Comparison of ENCODE assay signal across 17 mouse cellular contexts in the genomic region with DNA sequence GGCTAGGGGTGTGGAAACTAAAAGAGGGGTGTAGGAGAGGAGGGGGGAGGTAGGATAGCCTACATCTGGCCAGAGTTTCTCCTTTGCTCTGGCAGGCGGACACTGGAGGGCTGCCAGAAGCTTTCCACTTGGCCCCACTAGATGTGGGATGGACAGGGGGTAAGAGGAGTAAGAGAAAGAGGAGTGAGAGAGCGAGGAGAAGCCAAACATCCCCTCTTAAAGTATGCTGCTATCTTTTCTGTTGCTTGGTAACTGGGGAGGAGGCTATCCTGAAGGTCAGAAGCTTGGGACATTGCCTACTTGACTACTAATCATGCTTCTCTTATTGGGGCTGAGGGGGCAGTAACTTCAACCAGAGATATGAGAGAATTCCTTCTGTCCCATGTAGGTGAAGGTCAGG.
DNase-seq lines count a peak whose midpoint lies in the region; ATAC-seq and TF ChIP-seq lines count a peak whose summit lies in the region.
"Had no signal": no experiment of that assay in that cellular context is flagged by ENCODE, and none has a peak within 500 bp of the region (broad histone marks: within the 10 kb centered on the region; RNA-seq: fewer than 3 reads in every experiment).

No protein-coding gene starts in this region.

- peak; percentile 3 for DNase-seq in heart, adult 8-10 months (ENCODE audit: low spot score)
- DNase-seq in lung, adult 2 months: no peak
- DNase-seq in lung, postnatal 36 days: peak; percentile 0
- DNase-seq in testis, postnatal 10 days (ENCODE audit: low spot score): peak; percentile 60
- DNase-seq in embryo, embryonic 10 days (ENCODE audit: low spot score): no peak
- no peak for DNase-seq in gastrocnemius, postnatal 10 days
- DNase-seq: adrenal gland, postnatal 25 days; cerebellum, adult 18-20 months had no signal

- no peak overlapping the region for H3K4me3 ChIP-seq in heart, embryonic 12.5 days
- no peak overlapping the region for H3K4me3 ChIP-seq in lung, embryonic 16.5 days (ENCODE audit: low read length)
- no peak overlapping the region for H3K4me3 ChIP-seq in lung, adult 2 months (replicated peaks; ENCODE audit: extremely low read depth, low read depth, low read length)
- H3K4me3 ChIP-seq: forebrain, embryonic 10.5 days; heart, adult 2 months; hindbrain, embryonic 13.5 days; layer of hippocampus, adult 2 months; midbrain, embryonic 12.5 days had no signal

- no peak overlapping the region for H3K9ac ChIP-seq in heart, embryonic 12.5 days
- no peak overlapping the region for H3K9ac ChIP-seq in lung, embryonic 16.5 days (ENCODE audit: low read length)
- H3K9ac ChIP-seq: hindbrain, embryonic 13.5 days; midbrain, embryonic 12.5 days had no signal

- no peak overlapping the region for H3K4me2 ChIP-seq in heart, embryonic 12.5 days
- H3K4me2 ChIP-seq in lung, embryonic 16.5 days (ENCODE audit: low read depth, low read length): no peak overlapping the region
- H3K4me2 ChIP-seq: hindbrain, embryonic 13.5 days; midbrain, embryonic 12.5 days had no signal

- no peak overlapping the region for H3K27ac ChIP-seq in heart, embryonic 12.5 days (ENCODE audit: poor library complexity, severe bottlenecking)
- no peak overlapping the region for H3K27ac ChIP-seq in lung, embryonic 16.5 days (ENCODE audit: low read length)
- H3K27ac ChIP-seq: forebrain, embryonic 10.5 days; heart, adult 2 months; hindbrain, embryonic 13.5 days; kidney, postnatal 0 days; layer of hippocampus, adult 2 months; macrophage; midbrain, embryonic 12.5 days had no signal

- no peak for ATAC-seq in heart, embryonic 12.5 days (ENCODE audit: insufficient number of reproducible peaks, low FRiP score)
- peak; percentile 88 for ATAC-seq in lung, embryonic 16.5 days (ENCODE audit: low read depth)

- no peaks in the 10 kb centered on the region for H3K36me3 ChIP-seq in heart, embryonic 12.5 days
- no peaks in the 10 kb centered on the region for H3K36me3 ChIP-seq in lung, embryonic 16.5 days (ENCODE audit: control insufficient read depth, insufficient read depth, low read length)
- H3K36me3 ChIP-seq: forebrain, embryonic 10.5 days; hindbrain, embryonic 13.5 days; midbrain, embryonic 12.5 days had no signal

- no peaks in the 10 kb centered on the region for H3K4me1 ChIP-seq in heart, embryonic 12.5 days (replicated peaks)
- no peaks in the 10 kb centered on the region for H3K4me1 ChIP-seq in lung, embryonic 16.5 days (replicated peaks; ENCODE audit: control insufficient read depth, insufficient read depth, low read length)
- no peaks in the 10 kb centered on the region for H3K4me1 ChIP-seq in lung, adult 2 months (ENCODE audit: control insufficient read depth, insufficient read depth, low read length)
- H3K4me1 ChIP-seq: forebrain, embryonic 10.5 days; hindbrain, embryonic 13.5 days; midbrain, embryonic 12.5 days had no signal

- WGBS in heart, embryonic 12.5 days: 41% methylated on average over 2 of the region's 2 CpGs
- WGBS in lung, embryonic 16.5 days: 23% methylated on average over 2 of the region's 2 CpGs
- WGBS in lung, adult 2 months: 23% methylated on average over 2 of the region's 2 CpGs

- no peak for TF ChIP-seq CTCF in lung, adult 2 months (IDR thresholded peaks at IDR 0.05; ENCODE audit: insufficient read depth, low read length)

- no peaks in the 10 kb centered on the region for H3K9me3 ChIP-seq in heart, embryonic 12.5 days (replicated peaks)
- no peaks in the 10 kb centered on the region for H3K9me3 ChIP-seq in lung, embryonic 16.5 days (ENCODE audit: control insufficient read depth, low read length)
- H3K9me3 ChIP-seq: forebrain, embryonic 10.5 days; hindbrain, embryonic 13.5 days; midbrain, embryonic 12.5 days had no signal

- no peaks in the 10 kb centered on the region for H3K27me3 ChIP-seq in heart, embryonic 12.5 days (replicated peaks)
- no peaks in the 10 kb centered on the region for H3K27me3 ChIP-seq in lung, embryonic 16.5 days (ENCODE audit: control insufficient read depth, insufficient read depth, low read depth, low read length)
- H3K27me3 ChIP-seq: hindbrain, embryonic 13.5 days; midbrain, embryonic 12.5 days had no signal

- no peak for TF ChIP-seq POLR2A in lung, adult 2 months (IDR thresholded peaks at IDR 0.05; ENCODE audit: borderline replicate concordance, extremely low read depth, low read depth, low read length)

Comparison
In these comparisons a context has a peak if more than half of its experiments do, and no peak if none do; other contexts are left out.
1. DNase-seq: peak in heart, adult 8-10 months (single experiment), lung, postnatal 36 days (single experiment) and testis, postnatal 10 days (single experiment); none in lung, adult 2 months (single experiment), embryo, embryonic 10 days (single experiment) and gastrocnemius, postnatal 10 days (single experiment).